Mouse (Mus musculus) liver (tissue): Measurements from ENCODE around the gene Olfr921.

Source experiments
- DNase-seq: peaks from one replicate; pipeline ENCODE4 v3.0.0-alpha.2; 2020; ENCODE audit warnings: mixed read lengths

The Olfr921 gene

DNA sequence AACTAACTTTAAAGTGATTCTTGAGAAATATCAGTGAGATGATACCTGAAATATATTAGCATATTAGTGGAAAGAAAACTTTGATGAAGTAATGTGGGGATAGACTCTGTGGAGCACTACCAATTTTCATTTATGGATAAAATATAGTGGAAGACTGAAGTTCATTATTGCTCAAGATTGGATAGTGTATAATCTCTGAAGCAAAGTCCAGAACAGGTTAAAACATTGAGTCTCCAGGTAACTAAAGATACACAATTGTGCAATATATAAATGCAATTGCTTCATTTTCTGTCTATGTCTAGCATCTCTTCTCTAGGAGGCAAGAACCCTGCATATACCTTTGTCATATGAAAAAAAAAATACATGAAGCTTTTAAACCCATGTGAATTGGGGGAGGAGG is at the start of gene Olfr921:
Gene Olfr921, plus strand, starts transcription at position 301 of the 400 bp plus-strand sequence.
- DNase-seq: no peak

DNA sequence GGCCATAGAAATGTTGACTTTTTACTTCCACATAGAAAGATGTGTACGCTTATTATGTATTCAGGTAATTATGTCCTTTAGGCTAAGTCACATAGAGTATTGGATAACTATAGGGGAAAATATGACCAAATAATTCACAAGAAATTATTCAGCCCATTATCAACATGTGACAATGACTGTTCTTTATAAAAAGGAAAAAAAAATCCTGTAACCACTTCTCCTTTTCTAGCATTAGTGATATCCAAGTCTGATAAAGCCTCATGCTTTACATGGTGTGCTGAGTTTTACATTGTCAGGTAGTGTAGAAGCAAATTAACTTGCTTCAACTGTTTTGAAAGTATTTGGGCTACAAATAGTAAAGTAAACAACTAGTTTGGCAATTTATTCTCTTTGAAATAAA is 48.8 kb upstream of the Olfr921 start:
- DNase-seq: no peak

DNA sequence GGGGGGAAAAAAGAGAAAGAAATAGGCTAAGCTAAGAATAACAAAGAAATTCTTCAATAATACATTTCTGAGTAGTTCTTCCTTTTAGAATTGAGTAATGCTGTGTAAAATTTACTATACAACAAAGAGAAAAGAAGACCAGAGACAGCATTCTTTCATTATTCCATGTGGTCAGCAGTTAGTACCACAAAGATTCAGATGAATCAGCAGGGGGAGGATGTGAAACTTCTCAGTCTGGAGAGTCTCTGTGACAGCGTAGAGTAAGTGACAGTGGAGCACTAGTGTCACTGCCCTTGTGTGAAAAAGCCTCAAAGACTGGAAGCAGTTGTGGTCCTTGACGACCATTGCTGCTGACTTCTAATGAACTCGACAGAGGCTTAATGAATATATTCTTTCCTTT is 44.6 kb upstream of the Olfr921 start:
- DNase-seq: no peak

DNA sequence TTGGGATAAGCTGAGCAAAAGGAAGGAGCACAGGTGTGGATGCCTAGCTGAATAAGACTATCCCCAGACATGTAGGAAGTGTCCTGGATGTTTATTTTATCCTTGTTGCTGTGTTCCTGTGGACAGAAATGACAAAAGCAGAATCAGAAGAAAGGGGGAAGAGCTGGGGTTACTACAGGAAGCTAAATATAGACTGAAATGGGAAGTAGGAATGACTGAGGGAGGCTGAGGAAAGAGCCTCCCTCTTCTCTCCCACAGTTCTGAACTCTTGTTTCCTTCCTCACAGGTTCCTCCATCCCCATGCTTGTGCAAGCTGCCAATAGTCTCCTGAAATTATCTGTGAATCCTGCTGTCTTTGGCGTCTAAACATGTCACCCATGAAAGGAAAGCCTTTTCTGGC is 31.5 kb upstream of the Olfr921 start:
- no peak for DNase-seq

DNA sequence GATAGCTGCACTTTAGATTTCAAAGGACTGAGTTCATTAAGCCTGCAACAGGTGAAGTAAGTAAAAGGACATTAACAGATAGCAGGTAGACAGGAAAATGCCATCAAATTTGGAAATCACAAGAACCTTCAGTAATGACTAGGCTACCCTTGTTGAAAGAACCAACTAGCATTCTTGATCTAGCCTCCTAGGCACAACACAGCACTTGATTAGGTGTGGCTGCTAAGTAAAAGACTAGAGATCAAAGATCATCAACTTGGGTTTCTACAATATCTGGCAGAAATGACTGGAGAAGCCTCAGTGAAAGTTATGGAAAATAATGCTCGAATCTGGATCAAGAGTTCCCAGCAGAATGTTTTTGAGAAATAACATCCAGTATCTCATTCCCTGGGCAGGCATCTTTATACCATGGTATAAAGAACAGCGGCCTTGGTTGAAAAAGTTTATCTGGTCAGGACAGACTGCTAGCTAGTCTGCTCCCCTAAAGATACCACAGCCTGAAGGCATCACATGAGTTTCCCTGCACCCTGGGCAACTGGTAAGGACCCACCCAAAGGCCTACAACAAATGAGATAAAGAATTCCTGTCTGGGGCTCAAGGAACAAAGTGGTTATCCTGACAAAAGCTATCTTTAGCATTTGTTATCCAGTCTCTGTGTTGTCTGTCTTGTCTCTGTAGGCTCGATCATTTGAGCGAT is 28.1 kb upstream of the Olfr921 start:
- DNase-seq: peak; percentile 46

DNA sequence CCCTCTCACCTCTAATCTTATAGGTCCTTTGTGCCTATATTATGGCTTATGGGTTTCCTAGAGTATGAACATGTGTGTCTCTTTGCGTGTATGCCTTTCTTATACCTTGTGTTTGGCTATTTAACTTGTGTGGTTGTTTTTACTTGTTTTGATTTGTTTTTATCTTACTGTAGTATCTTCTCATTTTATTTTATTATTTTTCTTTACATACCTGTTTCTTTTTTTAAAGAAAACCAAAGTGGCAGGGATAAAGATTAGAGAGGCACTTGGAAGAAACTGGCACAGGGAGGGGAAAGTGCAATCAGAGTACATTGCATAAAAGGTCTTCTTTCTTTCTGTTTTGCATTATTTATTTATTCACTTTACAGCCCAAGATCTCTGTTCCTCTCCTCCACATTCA is 20.9 kb upstream of the Olfr921 start, which contains the start of gene Olfr920:
Gene Olfr920, plus strand, starts transcription at position 301 of the 400 bp plus-strand sequence.
- no peak for DNase-seq

DNA sequence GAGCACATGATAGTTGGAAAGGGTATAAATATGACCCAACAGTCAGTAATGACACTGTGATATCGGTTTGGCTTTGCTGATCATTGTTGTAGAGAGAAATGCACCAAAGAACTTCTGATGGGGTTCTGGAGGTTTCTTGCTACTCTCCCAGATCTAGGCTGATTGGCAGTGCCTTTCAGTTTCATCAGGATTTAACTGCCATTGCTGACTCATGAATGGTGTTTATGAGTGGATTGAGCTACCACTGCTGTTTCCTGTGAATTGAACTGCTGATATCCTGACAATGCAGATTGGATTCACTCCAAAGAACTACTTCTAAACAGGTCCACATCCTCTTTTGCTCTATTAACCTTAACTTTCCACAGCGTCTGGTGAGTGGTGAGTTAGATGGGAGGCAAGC is 19.8 kb downstream of the Olfr921 start:
- no peak for DNase-seq

DNA sequence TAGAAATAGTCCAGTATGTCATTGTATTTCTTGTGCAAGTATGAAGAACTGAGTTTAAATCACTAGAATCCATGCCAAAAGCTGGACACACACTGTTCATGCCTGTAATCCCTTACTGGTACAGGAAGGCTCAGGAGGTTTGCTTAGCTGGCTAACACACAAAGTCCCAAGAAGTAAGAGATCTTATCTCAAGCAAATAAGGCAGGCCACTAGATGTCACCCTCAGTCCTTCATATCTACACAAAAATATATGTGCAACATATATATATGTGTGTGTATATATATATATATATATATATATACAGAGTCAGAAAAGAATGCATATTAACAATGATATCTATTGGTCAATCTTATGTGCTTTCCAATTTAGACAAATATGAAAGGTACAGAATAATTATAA is 32.8 kb downstream of the Olfr921 start:
- no peak for DNase-seq

DNA sequence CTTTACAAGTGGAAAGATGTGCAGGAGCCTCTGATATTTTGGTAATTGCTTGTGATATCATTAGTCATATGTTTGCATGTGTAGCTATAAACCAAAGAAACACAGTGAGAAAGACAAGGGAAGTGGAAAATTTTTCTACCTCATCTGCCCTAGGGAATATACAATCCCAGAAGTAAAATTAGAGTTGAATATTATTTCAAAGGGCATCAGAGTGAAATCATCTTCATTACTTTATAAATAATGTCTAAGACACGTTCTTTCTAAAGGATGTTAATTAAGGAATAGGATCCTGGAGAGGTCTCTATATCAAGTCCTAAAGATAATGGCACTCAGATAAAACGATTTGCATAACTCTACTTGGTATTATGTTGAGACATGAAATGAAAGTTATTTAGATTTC is 41.4 kb downstream of the Olfr921 start, which contains the start of gene Olfr922:
Gene Olfr922, plus strand, starts transcription at position 301 of the 400 bp plus-strand sequence.
- no peak for DNase-seq

DNA sequence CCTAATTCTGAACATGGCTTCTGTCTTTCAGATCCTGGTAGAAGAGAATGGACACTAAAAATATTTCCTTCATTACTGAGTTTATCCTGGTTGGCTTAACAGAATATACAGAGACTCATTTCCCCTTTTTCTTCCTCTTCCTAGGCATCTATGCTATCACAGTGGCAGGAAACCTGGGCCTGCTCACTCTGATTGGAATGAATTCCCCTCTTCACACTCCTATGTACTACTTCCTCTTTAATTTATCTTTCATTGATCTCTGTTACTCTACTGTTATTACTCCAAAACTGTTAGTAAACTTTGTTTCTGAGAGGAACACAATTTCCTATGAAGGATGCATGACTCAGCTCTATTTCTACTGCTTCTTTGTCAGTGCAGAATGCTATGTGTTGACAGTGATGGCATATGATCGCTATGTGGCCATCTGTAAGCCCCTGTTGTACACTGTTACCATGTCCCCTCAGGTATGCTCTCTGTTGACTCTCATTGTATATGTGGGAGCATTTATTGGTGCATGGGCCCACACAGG is 42.7 kb downstream of the Olfr921 start:
- no peak for DNase-seq

DNA sequence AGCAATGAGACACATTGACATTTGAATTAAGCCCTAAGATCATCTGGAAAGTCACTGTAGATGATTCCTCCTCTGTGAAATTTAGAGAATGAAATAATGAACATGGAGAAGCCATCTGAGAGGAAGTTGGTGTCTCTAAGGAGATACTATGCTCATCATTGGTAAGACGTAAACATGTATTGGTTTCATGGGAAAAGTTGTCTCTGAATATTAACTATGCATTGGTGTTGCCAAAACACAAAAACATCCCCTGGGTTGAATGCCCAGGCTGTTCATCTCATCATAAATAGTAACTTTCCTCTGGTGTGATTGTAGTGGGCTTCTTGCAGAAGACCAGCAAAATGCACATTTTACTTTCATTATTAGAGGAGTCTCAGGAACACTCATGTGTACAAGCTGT is 53.4 kb downstream of the Olfr921 start, which contains the start of gene Olfr923:
Gene Olfr923, plus strand, starts transcription at position 301 of the 400 bp plus-strand sequence.
- no peak for DNase-seq
